ENCODE assay signal across 19 mouse cellular contexts in genomic region chr19:48913011-48913410, GRCm38 (mm10).
DNase-seq lines count a peak whose midpoint lies in the region; ATAC-seq and TF ChIP-seq lines count a peak whose summit lies in the region.
"Had no signal": no experiment of that assay in that cellular context is flagged by ENCODE, and none has a peak within 500 bp of the region (broad histone marks: within the 10 kb centered on the region; RNA-seq: fewer than 3 reads in every experiment).

No protein-coding gene starts in this region.

- intact Hi-C loops in heart, postnatal 10 days (cut with DNase I): no loop called here

- WGBS in forebrain, embryonic 14.5 days: 71% methylated on average over 3 of the region's 3 CpGs
- 84% methylated on average over 3 of the region's 3 CpGs for WGBS in forebrain, embryonic 12.5 days
- WGBS in midbrain, embryonic 12.5 days: 59% methylated on average over 3 of the region's 3 CpGs
- WGBS in midbrain, embryonic 15.5 days: 43% methylated on average over 3 of the region's 3 CpGs
- 38% methylated on average over 3 of the region's 3 CpGs for WGBS in midbrain, embryonic 14.5 days
- 51% methylated on average over 3 of the region's 3 CpGs for WGBS in midbrain, embryonic 16.5 days

- no peak for TF ChIP-seq POLR2A in brain, embryonic 14.5 days (IDR thresholded peaks at IDR 0.05; ENCODE audit: borderline replicate concordance, extremely low read depth, insufficient read depth, insufficient read length, poor library complexity, severe bottlenecking)

- H3K4me2 ChIP-seq in forebrain, embryonic 14.5 days (ENCODE audit: low read length): no peak overlapping the region
- no peak overlapping the region for H3K4me2 ChIP-seq in forebrain, embryonic 12.5 days
- H3K4me2 ChIP-seq in midbrain, embryonic 12.5 days (replicated peaks): no peak overlapping the region
- no peak overlapping the region for H3K4me2 ChIP-seq in midbrain, embryonic 15.5 days
- no peak overlapping the region for H3K4me2 ChIP-seq in midbrain, embryonic 14.5 days (ENCODE audit: low read length)
- no peak overlapping the region for H3K4me2 ChIP-seq in midbrain, embryonic 16.5 days (ENCODE audit: low read length)
- H3K4me2 ChIP-seq: embryonic facial prominence, embryonic 13.5 days; forebrain, embryonic 13.5 days had no signal

- no peaks in the 10 kb centered on the region for H3K4me1 ChIP-seq in forebrain, embryonic 14.5 days (ENCODE audit: control insufficient read depth, insufficient read depth, low read length)
- no peaks in the 10 kb centered on the region for H3K4me1 ChIP-seq in forebrain, embryonic 12.5 days
- H3K4me1 ChIP-seq in midbrain, embryonic 12.5 days: no peaks in the 10 kb centered on the region
- no peaks in the 10 kb centered on the region for H3K4me1 ChIP-seq in midbrain, embryonic 15.5 days
- H3K4me1 ChIP-seq in midbrain, embryonic 14.5 days (ENCODE audit: control insufficient read depth, insufficient read depth, low read length): no peaks in the 10 kb centered on the region
- H3K4me1 ChIP-seq in midbrain, embryonic 16.5 days (ENCODE audit: control insufficient read depth, insufficient read depth, low read length): 0 out of 2 replicates have a peak, but pooled peaks cover 3% of the 10 kb centered on the region
- H3K4me1 ChIP-seq: embryonic facial prominence, embryonic 13.5 days; forebrain, embryonic 13.5 days had no signal

- H3K4me3 ChIP-seq in forebrain, embryonic 14.5 days (ENCODE audit: low read depth, low read length): no peak overlapping the region
- no peak overlapping the region for H3K4me3 ChIP-seq in forebrain, embryonic 12.5 days (replicated peaks)
- H3K4me3 ChIP-seq in midbrain, embryonic 12.5 days: no peak overlapping the region
- no peak overlapping the region for H3K4me3 ChIP-seq in midbrain, embryonic 15.5 days
- no peak overlapping the region for H3K4me3 ChIP-seq in midbrain, embryonic 14.5 days (replicated peaks; ENCODE audit: low read depth, low read length)
- H3K4me3 ChIP-seq in midbrain, embryonic 16.5 days (ENCODE audit: low read depth, low read length): no peak overlapping the region
- H3K4me3 ChIP-seq: embryonic facial prominence, embryonic 13.5 days; forebrain, embryonic 13.5 days had no signal

- ATAC-seq in forebrain, embryonic 14.5 days: peak; percentile 44; the same call in 1 of the 2 replicates
- no peak for ATAC-seq in forebrain, embryonic 12.5 days (ENCODE audit: low FRiP score)
- 0 out of 2 replicates have a peak, but pooled peaks have one; percentile 16 for ATAC-seq in midbrain, embryonic 12.5 days (ENCODE audit: low FRiP score, low read depth)
- no peak for ATAC-seq in midbrain, embryonic 15.5 days (replicated peaks)
- no peak for ATAC-seq in midbrain, embryonic 14.5 days (ENCODE audit: low FRiP score, low TSS enrichment)
- no peak for ATAC-seq in midbrain, embryonic 16.5 days
- ATAC-seq: forebrain, embryonic 13.5 days; forebrain, postnatal 0 days had no signal

- no peak for TF ChIP-seq CTCF in brain, embryonic 14.5 days (IDR thresholded peaks at IDR 0.05; ENCODE audit: borderline replicate concordance, extremely low read depth, insufficient read depth, insufficient read length)

- no peak overlapping the region for H3K9ac ChIP-seq in forebrain, embryonic 14.5 days (ENCODE audit: low read length)
- no peak overlapping the region for H3K9ac ChIP-seq in forebrain, embryonic 12.5 days
- H3K9ac ChIP-seq in midbrain, embryonic 12.5 days (replicated peaks): no peak overlapping the region
- H3K9ac ChIP-seq in midbrain, embryonic 15.5 days: no peak overlapping the region
- H3K9ac ChIP-seq in midbrain, embryonic 14.5 days (replicated peaks; ENCODE audit: low read length): no peak overlapping the region
- no peak overlapping the region for H3K9ac ChIP-seq in midbrain, embryonic 16.5 days (ENCODE audit: low read depth, low read length)
- H3K9ac ChIP-seq: embryonic facial prominence, embryonic 13.5 days; forebrain, embryonic 13.5 days; forebrain, postnatal 0 days had no signal

- DNase-seq in forebrain, embryonic 14.5 days (ENCODE audit: low spot score): peak; percentile 22
- peak; percentile 57 for DNase-seq in midbrain, embryonic 14.5 days
- peak; percentile 68 for DNase-seq in brain, embryonic 14.5 days (ENCODE audit: low read depth)
- no peak for DNase-seq in heart, postnatal 10 days
- DNase-seq: adrenal gland, adult 2 months; adrenal gland, postnatal 10 days; adrenal gland, postnatal 25 days; cerebellum, adult 11-12 months; cerebellum, adult 2 months; cerebellum, adult 9-10 months; cerebellum, postnatal 10 days; cerebellum, postnatal 25 days; forebrain, postnatal 0 days had no signal

- H3K9me3 ChIP-seq in forebrain, embryonic 14.5 days (replicated peaks; ENCODE audit: control insufficient read depth, low read length): no peaks in the 10 kb centered on the region
- H3K9me3 ChIP-seq in forebrain, embryonic 12.5 days: no peaks in the 10 kb centered on the region
- H3K9me3 ChIP-seq in midbrain, embryonic 12.5 days: no peaks in the 10 kb centered on the region
- no peaks in the 10 kb centered on the region for H3K9me3 ChIP-seq in midbrain, embryonic 15.5 days
- H3K9me3 ChIP-seq in midbrain, embryonic 14.5 days (ENCODE audit: control insufficient read depth, low read length): no peaks in the 10 kb centered on the region
- H3K9me3 ChIP-seq in midbrain, embryonic 16.5 days (replicated peaks; ENCODE audit: control insufficient read depth, low read length, poor library complexity, severe bottlenecking): no peaks in the 10 kb centered on the region
- H3K9me3 ChIP-seq: embryonic facial prominence, embryonic 13.5 days; forebrain, embryonic 13.5 days had no signal

- no peaks in the 10 kb centered on the region for H3K36me3 ChIP-seq in forebrain, embryonic 14.5 days (ENCODE audit: control insufficient read depth, insufficient read depth, low read length)
- no peaks in the 10 kb centered on the region for H3K36me3 ChIP-seq in forebrain, embryonic 12.5 days (replicated peaks)
- H3K36me3 ChIP-seq in midbrain, embryonic 12.5 days: no peaks in the 10 kb centered on the region
- no peaks in the 10 kb centered on the region for H3K36me3 ChIP-seq in midbrain, embryonic 15.5 days (replicated peaks)
- no peaks in the 10 kb centered on the region for H3K36me3 ChIP-seq in midbrain, embryonic 14.5 days (ENCODE audit: control insufficient read depth, insufficient read depth, low read length)
- H3K36me3 ChIP-seq in midbrain, embryonic 16.5 days (ENCODE audit: control insufficient read depth, insufficient read depth, low read length): no peaks in the 10 kb centered on the region
- H3K36me3 ChIP-seq: embryonic facial prominence, embryonic 13.5 days had no signal

- no peak overlapping the region for H3K27ac ChIP-seq in forebrain, embryonic 14.5 days (ENCODE audit: low read depth, low read length)
- H3K27ac ChIP-seq in forebrain, embryonic 12.5 days: no peak overlapping the region
- no peak overlapping the region for H3K27ac ChIP-seq in midbrain, embryonic 12.5 days (replicated peaks)
- no peak overlapping the region for H3K27ac ChIP-seq in midbrain, embryonic 15.5 days
- H3K27ac ChIP-seq in midbrain, embryonic 14.5 days (replicated peaks; ENCODE audit: low read depth, low read length): no peak overlapping the region
- no peak overlapping the region for H3K27ac ChIP-seq in midbrain, embryonic 16.5 days (ENCODE audit: low read length)
- H3K27ac ChIP-seq: embryonic facial prominence, embryonic 13.5 days; forebrain, embryonic 13.5 days had no signal

- H3K27me3 ChIP-seq in forebrain, embryonic 14.5 days (replicated peaks; ENCODE audit: control insufficient read depth, insufficient read depth, low read length): no peaks in the 10 kb centered on the region
- H3K27me3 ChIP-seq in forebrain, embryonic 12.5 days: no peaks in the 10 kb centered on the region
- no peaks in the 10 kb centered on the region for H3K27me3 ChIP-seq in midbrain, embryonic 12.5 days
- H3K27me3 ChIP-seq in midbrain, embryonic 15.5 days (replicated peaks): no peaks in the 10 kb centered on the region
- no peaks in the 10 kb centered on the region for H3K27me3 ChIP-seq in midbrain, embryonic 14.5 days (ENCODE audit: control insufficient read depth, insufficient read depth, low read length)
- no peaks in the 10 kb centered on the region for H3K27me3 ChIP-seq in midbrain, embryonic 16.5 days (ENCODE audit: control insufficient read depth, insufficient read depth, low read depth, low read length)
- H3K27me3 ChIP-seq: embryonic facial prominence, embryonic 13.5 days; forebrain, embryonic 13.5 days had no signal

Comparison
In these comparisons a context has a peak if more than half of its experiments do, and no peak if none do; other contexts are left out.
1. ATAC-seq: peak in forebrain, embryonic 14.5 days (single experiment) and midbrain, embryonic 12.5 days (single experiment); none in forebrain, embryonic 12.5 days (single experiment), midbrain, embryonic 15.5 days (single experiment), midbrain, embryonic 14.5 days (single experiment) and midbrain, embryonic 16.5 days (single experiment).
2. DNase-seq: peak in forebrain, embryonic 14.5 days (single experiment), midbrain, embryonic 14.5 days (single experiment) and brain, embryonic 14.5 days (single experiment); none in heart, postnatal 10 days (0 of 2).